Mouse (Mus musculus) cerebellum, adult 2 months (tissue): ENCODE data around the gene S100a6. TPM values are rescaled to one million over a fixed set of nuclear protein-coding genes. Genes with fewer than 3 reads are reported as not detected.

Experiments used
- DNase-seq, 2 experiments: peaks; one replicate each; pipeline ENCODE4 v3.0.0; 2021
- H3K27ac ChIP-seq: fragments of 200-500 bp; 2 replicates; pipeline ENCODE4 v1.5.1; 2012; ENCODE audit warnings: low read length, control low read depth, inconsistent platforms; ENCODE audit not compliant: insufficient read depth
- H3K27me3 ChIP-seq: fragments of 200-500 bp; 2 replicates; pipeline ENCODE4 v1.6.1; 2012; ENCODE audit warnings: inconsistent platforms, mild to moderate bottlenecking, low read length, moderate library complexity; ENCODE audit not compliant: control insufficient read depth, insufficient read depth
- H3K4me1 ChIP-seq: fragments of 200-500 bp; 2 replicates; pipeline ENCODE4 v1.6.1; 2011; ENCODE audit warnings: low read length; ENCODE audit not compliant: control insufficient read depth, insufficient read depth
- H3K4me3 ChIP-seq: fragments of 200-500 bp; replicated peaks from 2 replicates; pipeline ENCODE3; 2011; ENCODE audit warnings: mild to moderate bottlenecking, low read depth, low read length, control low read depth; ENCODE audit not compliant: insufficient read depth
- CTCF ChIP-seq: fragments of 200-500 bp; IDR thresholded peaks from 2 replicates; pipeline ENCODE4 v1.5.1; 2011; ENCODE audit warnings: low read depth, mild to moderate bottlenecking, control low read depth, low read length, moderate library complexity, borderline replicate concordance; ENCODE audit not compliant: insufficient read depth
- POLR2A ChIP-seq: fragments of 200-500 bp; IDR thresholded peaks from 2 replicates; pipeline ENCODE4 v1.6.1; 2011; ENCODE audit warnings: low read length, control low read depth, borderline replicate concordance; ENCODE audit not compliant: insufficient read depth
- WGBS: fragments of 180-500 bp; shearing (Covaris S2); methylation state at CpG from one replicate; pipeline ENCODE4 v1.1.7; 2018; 5-methylcytosine and 5-hydroxymethylcytosine counted together
- polyA plus RNA-seq: library from polyadenylated mRNA; depleted of rRNA; stranded (reverse); fragments of >200 nt; gene quantifications from 2 replicates; pipeline ENCODE4 v1.2.3, GENCODE M21; 2012

Gene S100a6
- polyA plus RNA-seq, 1 experiment = 36.0 TPM

DNA sequence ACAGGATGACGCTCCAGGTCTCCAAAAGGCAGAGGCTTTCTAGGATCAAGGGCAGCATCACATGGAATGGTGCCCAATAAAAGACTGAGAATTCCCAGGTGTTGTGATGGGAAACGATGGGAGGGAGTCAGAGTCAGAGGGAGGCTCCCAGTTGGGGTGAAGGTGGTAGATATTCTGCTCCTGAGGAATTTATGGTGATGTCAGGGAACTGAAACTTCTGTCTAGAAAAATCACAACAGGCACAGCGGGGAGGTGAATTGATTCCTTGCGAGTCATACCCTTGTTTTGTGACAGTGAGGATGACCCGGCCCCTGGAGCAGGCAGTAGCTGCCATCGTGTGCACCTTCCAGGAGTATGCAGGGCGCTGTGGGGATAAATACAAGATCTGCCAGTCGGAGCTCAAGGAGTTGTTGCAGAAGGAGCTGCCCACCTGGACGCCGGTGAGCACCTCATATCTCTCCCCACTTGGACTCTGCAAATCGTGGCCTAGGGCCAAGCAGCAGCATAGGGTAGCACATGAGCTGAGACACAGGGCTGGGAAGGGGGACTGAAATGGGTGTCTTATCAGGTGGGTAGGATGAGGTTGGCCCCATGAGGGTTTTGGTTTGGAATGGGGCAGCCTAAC lies 11.1 kb upstream of the S100a6 start, which contains the start of gene Gm42674:
Gene Gm42674 (plus strand): TSS at position 419 of the 625 bp plus-strand sequence.
- WGBS = 82% methylated on average over 11 of the region's 11 CpGs
- H3K4me1 ChIP-seq = no peaks in the 10 kb centered on the region
- H3K27ac ChIP-seq = no peak within 1 kb of the TSS
- no peak within 1 kb of the TSS for H3K4me3 ChIP-seq
- DNase-seq = no peak
- 0 out of 2 replicates have a peak, but pooled peaks cover 2% of the 10 kb centered on the region for H3K27me3 ChIP-seq
- no peak for TF ChIP-seq CTCF
- no peak for TF ChIP-seq POLR2A

DNA sequence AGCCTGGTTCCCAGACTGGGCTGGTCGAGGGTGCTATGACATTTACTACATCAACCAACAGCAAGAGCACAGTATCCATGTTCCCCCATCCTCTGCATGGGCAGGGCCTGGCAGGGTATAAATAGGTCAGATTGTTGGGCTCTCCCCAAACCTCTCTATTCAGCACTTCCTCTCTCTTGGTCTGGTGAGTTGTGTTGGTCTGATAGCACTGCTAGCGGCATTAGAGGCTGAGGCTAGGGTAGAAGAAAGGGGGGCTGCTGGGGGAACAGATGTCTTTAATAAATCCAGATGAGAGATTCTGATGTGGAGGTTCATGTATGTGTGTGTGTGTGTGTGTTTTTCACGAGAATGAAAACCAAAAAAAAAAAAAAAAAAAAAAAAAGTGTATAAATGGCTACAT lies 9.1 kb upstream of the S100a6 start, which contains the start of gene S100a4:
Gene S100a4 (plus strand): TSS at position 149 of the 400 bp plus-strand sequence.
- Histone ChIP-seq H3K27me3 (0 out of 2 replicates have a peak, but pooled peaks cover 2% of the 10 kb centered on the region), H3K27ac (no peak within 1 kb of the TSS), H3K4me1 (no peaks in the 10 kb centered on the region), H3K4me3 (no peak within 1 kb of the TSS)
- 60% methylated on average over 3 of the region's 3 CpGs for WGBS
- TF ChIP-seq POLR2A (no peak), CTCF (no peak)
- no peak for DNase-seq

DNA sequence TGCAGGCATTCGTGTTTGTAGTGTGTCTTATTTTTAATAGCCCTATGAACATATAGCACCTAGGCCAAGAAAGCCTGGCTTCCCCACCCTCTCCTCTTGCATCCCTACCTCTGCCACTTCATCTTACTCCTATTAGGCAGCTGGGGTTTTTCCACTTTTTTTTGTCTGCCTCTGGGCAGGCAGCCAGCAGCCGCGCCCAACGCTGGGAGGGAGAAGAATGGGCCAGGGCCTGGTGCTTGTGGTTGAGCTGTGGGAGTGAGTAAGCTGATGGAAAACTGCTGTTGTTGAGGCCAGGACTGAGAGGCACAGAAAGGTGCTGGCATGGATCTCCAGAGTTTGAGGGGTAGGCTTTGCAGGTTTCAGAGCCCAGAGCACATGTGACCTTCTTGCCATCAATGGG lies 8.3 kb upstream of the S100a6 start:
- DNase-seq = no peak
- no peak overlapping the region for H3K27ac ChIP-seq
- no peaks in the 10 kb centered on the region for H3K4me1 ChIP-seq
- 7% methylated on average over 4 of the region's 4 CpGs for WGBS
- no peak overlapping the region for H3K4me3 ChIP-seq
- H3K27me3 ChIP-seq = no peaks in the 10 kb centered on the region
- TF ChIP-seq POLR2A (no peak), CTCF (no peak)

DNA sequence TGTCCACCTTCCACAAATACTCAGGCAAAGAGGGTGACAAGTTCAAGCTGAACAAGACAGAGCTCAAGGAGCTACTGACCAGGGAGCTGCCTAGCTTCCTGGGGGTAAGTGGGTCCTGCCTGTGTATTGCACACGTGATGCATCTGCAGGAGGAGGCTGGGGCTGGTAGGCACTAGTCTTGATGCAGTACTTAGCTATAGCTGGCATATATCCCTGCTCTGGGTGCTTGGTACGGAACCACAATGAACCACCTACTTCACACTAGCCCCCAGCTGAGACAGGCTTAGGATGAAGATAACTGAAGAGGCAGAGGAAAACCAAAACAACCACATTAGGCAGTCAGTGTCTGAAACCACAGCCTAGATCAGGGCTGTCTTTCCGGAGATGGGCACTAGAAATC lies 7.6 kb upstream of the S100a6 start:
- no peak overlapping the region for H3K4me3 ChIP-seq
- no peak overlapping the region for H3K27ac ChIP-seq
- TF ChIP-seq POLR2A (no peak), CTCF (no peak)
- DNase-seq = no peak
- no peaks in the 10 kb centered on the region for H3K27me3 ChIP-seq
- 87% methylated on average over 3 of the region's 3 CpGs for WGBS
- no peaks in the 10 kb centered on the region for H3K4me1 ChIP-seq

DNA sequence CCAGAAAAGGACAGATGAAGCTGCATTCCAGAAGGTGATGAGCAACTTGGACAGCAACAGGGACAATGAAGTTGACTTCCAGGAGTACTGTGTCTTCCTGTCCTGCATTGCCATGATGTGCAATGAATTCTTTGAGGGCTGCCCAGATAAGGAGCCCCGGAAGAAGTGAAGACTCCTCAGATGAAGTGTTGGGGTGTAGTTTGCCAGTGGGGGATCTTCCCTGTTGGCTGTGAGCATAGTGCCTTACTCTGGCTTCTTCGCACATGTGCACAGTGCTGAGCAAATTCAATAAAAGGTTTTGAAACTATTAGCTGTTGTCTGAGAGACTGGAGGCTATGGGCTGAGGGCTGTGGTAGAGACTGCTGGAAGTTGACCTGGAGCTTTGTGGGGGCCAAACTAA lies 6.9 kb upstream of the S100a6 start:
- H3K4me3 ChIP-seq = no peak overlapping the region
- TF ChIP-seq POLR2A = no peak
- no peak for TF ChIP-seq CTCF
- H3K27ac ChIP-seq = no peak overlapping the region
- no peak for DNase-seq
- WGBS = 92% methylated on average over 2 of the region's 2 CpGs
- no peaks in the 10 kb centered on the region for H3K27me3 ChIP-seq
- H3K4me1 ChIP-seq = no peaks in the 10 kb centered on the region

DNA sequence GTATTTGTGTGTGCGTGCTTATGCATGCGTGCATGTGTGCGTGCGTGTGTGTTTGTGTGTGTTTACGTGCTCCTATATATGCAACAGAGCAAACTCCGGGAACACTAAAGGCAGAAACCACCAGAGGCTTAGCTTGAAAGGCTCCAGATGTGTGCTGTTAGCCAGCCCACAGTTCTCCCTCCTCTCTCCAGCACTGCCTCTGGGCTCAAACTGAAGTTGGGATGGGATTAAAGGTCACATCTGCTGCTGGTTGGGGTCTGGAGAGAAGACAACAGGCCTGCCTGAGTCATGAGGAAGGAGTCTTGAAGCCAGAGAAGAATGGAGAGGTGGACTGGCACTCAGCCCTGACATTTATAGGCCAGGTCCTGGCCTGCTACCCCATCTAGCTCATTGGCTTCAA lies 6.5 kb upstream of the S100a6 start:
- no peaks in the 10 kb centered on the region for H3K4me1 ChIP-seq
- WGBS = 95% methylated on average over 6 of the region's 6 CpGs
- no peaks in the 10 kb centered on the region for H3K27me3 ChIP-seq
- DNase-seq = no peak
- no peak overlapping the region for H3K4me3 ChIP-seq
- TF ChIP-seq CTCF = no peak
- TF ChIP-seq POLR2A = no peak
- H3K27ac ChIP-seq = no peak overlapping the region

DNA sequence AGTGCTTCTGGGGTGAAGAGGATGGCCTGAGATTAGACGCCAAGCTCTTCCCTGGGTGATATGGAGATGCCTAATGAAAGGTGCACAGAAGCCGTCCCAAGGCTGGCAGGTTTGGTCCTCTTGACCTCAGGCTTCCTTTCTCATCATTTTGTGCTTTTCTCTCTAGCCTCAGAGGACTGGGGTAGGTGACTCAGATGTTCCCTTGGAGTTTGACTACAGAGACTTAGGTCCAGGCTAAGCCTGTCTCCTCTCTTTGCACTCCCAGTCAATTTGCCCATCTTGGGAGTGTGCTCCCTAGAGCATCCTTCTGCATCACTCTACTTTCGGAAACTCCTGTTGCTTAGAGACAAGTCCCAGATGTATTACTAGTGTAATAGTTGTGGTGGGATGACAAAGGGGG lies 5.3 kb upstream of the S100a6 start:
- H3K27ac ChIP-seq = no peak overlapping the region
- no peaks in the 10 kb centered on the region for H3K4me1 ChIP-seq
- H3K4me3 ChIP-seq = no peak overlapping the region
- 81% methylated on average over 3 of the region's 3 CpGs for WGBS
- DNase-seq = no peak
- TF ChIP-seq POLR2A (no peak), CTCF (no peak)
- H3K27me3 ChIP-seq = no peaks in the 10 kb centered on the region

DNA sequence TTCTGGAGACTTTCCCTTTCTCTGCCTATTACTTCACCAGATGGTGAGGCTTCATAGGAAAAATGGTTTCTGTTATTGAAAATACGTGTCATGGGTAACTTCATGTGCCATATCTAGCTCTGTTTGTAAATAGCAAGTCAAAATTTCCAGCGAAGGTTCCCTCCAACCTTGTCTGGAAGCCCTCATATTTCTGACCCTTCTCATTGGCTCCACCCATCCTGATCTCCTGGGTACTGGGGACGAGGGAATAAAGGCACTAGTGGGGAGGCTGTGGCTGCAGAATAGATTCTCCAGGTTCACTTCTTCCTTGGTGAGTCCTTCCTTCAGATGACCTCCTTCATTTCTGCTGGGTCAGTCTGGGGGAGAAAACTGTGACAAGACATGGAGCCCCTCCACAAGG lies 4.5 kb upstream of the S100a6 start, which contains the start of gene S100a5:
Gene S100a5 (plus strand): TSS at position 301 of the 400 bp plus-strand sequence.
- H3K27me3 ChIP-seq = 0 out of 2 replicates have a peak, but pooled peaks cover 2% of the 10 kb centered on the region
- WGBS = 51% methylated on average over 3 of the region's 3 CpGs
- peaks cover 5% of the 10 kb centered on the region for H3K4me1 ChIP-seq
- no peak within 1 kb of the TSS for H3K27ac ChIP-seq
- no peak for DNase-seq
- H3K4me3 ChIP-seq = no peak within 1 kb of the TSS
- TF ChIP-seq POLR2A (no peak), CTCF (no peak)
